Mouse (Mus musculus): ENCODE measurements around the gene Ppm1g. TPM values are rescaled to one million over a fixed set of nuclear protein-coding genes. Genes with fewer than 3 reads are reported as not detected.
"Not testable (repeated sequence)": the region's sequence is repeated elsewhere in the genome, so short reads cannot be mapped to it uniquely, and the experiment has no call there.

Ppm1g gene
- total RNA-seq, 2 experiments from 2014 or later: 77.5 to 87.1 TPM

GRCm38 (mm10) chr5:31221304-31221945 is 938 bp upstream of the Ppm1g start:
- peak; percentile 43 to 74 for DNase-seq (ENCODE audit: low spot score in 2 of 2)
- intact Hi-C loops (cut with DNase I): loop anchor here (2.0 to 5.0 kb wide), 2 partner anchors 19 to 106 kb away; partner anchors contain the start of genes Gm9970 and Nrbp1

- intact Hi-C loops (cut with DNase I): loop anchor here (2.0 to 5.0 kb wide), 2 partner anchors 21 to 107 kb away; partner anchors contain the start of genes Gm9970 and Nrbp1
- peak in 1 of 2 experiments; percentile 48 for DNase-seq (ENCODE audit: low spot score in 2 of 2)
These were observed 508 bp downstream of the Ppm1g start for GRCm38 (mm10) chr5:31219911-31220447.

- DNase-seq (ENCODE audit: low spot score in 2 of 2): no peak
- intact Hi-C loops (cut with DNase I): no loop called here
These were observed 1.0 kb downstream of the Ppm1g start for GRCm38 (mm10) chr5:31219474-31219873.

GRCm38 (mm10) chr5:31219070-31219469 is 1.4 kb downstream of the Ppm1g start:
- DNase-seq (ENCODE audit: low spot score in 2 of 2): no peak
- intact Hi-C loops (cut with DNase I): no loop called here

- no peak for DNase-seq (ENCODE audit: low spot score in 2 of 2)
These were observed 2.2 kb downstream of the Ppm1g start for GRCm38 (mm10) chr5:31218294-31218693.

GRCm38 (mm10) chr5:31216554-31216953 is 3.9 kb downstream of the Ppm1g start:
- intact Hi-C loops (cut with DNase I); DNase-seq (ENCODE audit: low spot score in 2 of 2): not testable (repeated sequence)

More at GRCm38 (mm10) chr5:31218294-31218693, 2.2 kb downstream of the Ppm1g start:
- intact Hi-C loops (cut with DNase I): no loop called here

- DNase-seq (ENCODE audit: low spot score in 2 of 2): no peak
- intact Hi-C loops (cut with DNase I): no loop called here
These were observed 16.1 kb downstream of the Ppm1g start for GRCm38 (mm10) chr5:31204421-31204820.

GRCm38 (mm10) chr5:31203866-31204265 is 16.6 kb downstream of the Ppm1g start:
- intact Hi-C loops (cut with DNase I): no loop called here
- no peak for DNase-seq (ENCODE audit: low spot score in 2 of 2)

- DNase-seq (ENCODE audit: low spot score in 2 of 2): no peak
- intact Hi-C loops (cut with DNase I): no loop called here
These were observed 17.6 kb downstream of the Ppm1g start for GRCm38 (mm10) chr5:31202933-31203332.

GRCm38 (mm10) chr5:31201742-31202590 is 18.5 kb downstream of the Ppm1g start, which contains the start of gene Zfp513:
Gene Zfp513, minus strand, starts transcription at chr5:31202303.
- intact Hi-C loops (cut with DNase I): no loop called here
- DNase-seq (ENCODE audit: low spot score in 2 of 2): peak; percentile 98 to 99

GRCm38 (mm10) chr5:31201042-31201741 is 19.3 kb downstream of the Ppm1g start:
- no peak for DNase-seq (ENCODE audit: low spot score in 2 of 2)
- intact Hi-C loops (cut with DNase I): no loop called here

- intact Hi-C loops (cut with DNase I): no loop called here
- DNase-seq (ENCODE audit: low spot score in 2 of 2): no peak
These were observed 20.1 kb downstream of the Ppm1g start for GRCm38 (mm10) chr5:31200327-31200768.

- no peak for DNase-seq (ENCODE audit: low spot score in 2 of 2)
- intact Hi-C loops (cut with DNase I): loop anchor here (10.0 kb wide), 1 partner anchor 245 kb away; no protein-coding TSS in a partner anchor
These were observed 20.6 kb downstream of the Ppm1g start for GRCm38 (mm10) chr5:31199893-31200292.

- intact Hi-C loops (cut with DNase I): loop anchor here (10.0 kb wide), 1 partner anchor 245 kb away; no protein-coding TSS in a partner anchor
These were observed 21.1 kb downstream of the Ppm1g start for GRCm38 (mm10) chr5:31199321-31199892.

GRCm38 (mm10) chr5:31198616-31199320 is 21.7 kb downstream of the Ppm1g start:
- DNase-seq (ENCODE audit: low spot score in 2 of 2): no peak
- intact Hi-C loops (cut with DNase I): loop anchor here (10.0 kb wide), 1 partner anchor 244 kb away; no protein-coding TSS in a partner anchor

More at GRCm38 (mm10) chr5:31199321-31199892, 21.1 kb downstream of the Ppm1g start:
- no peak for DNase-seq (ENCODE audit: low spot score in 2 of 2)

- intact Hi-C loops (cut with DNase I): loop anchor here (10.0 kb wide), 1 partner anchor 243 kb away; no protein-coding TSS in a partner anchor
- DNase-seq (ENCODE audit: low spot score in 2 of 2): no peak
These were observed 22.3 kb downstream of the Ppm1g start for GRCm38 (mm10) chr5:31198170-31198569.

GRCm38 (mm10) chr5:31197072-31197471 is 23.4 kb downstream of the Ppm1g start:
- no peak for DNase-seq (ENCODE audit: low spot score in 2 of 2)
- intact Hi-C loops (cut with DNase I): loop anchor here (10.0 kb wide), 1 partner anchor 242 kb away; no protein-coding TSS in a partner anchor

- no peak for DNase-seq (ENCODE audit: low spot score in 2 of 2)
- intact Hi-C loops (cut with DNase I): loop anchor here (10.0 kb wide), 1 partner anchor 241 kb away; no protein-coding TSS in a partner anchor
These were observed 24.3 kb downstream of the Ppm1g start for GRCm38 (mm10) chr5:31196207-31196606.
